Mouse (Mus musculus): ENCODE measurements at regions not wholly inside any gene's neighbourhood (a gene's known extent, or its start where the extent isn't known, plus 50 kb on each side); places are given as distances from the start of the nearest gene placed in this dataset.

GRCm38 (mm10) chr13:99611715-99612494, 95.6 kb upstream of the Map1b start:
- TF ChIP-seq GATA1 (IDR thresholded peaks at IDR 0.05; ENCODE audit: low read length) (no peak), TAL1 (IDR thresholded peaks at IDR 0.05; ENCODE audit: low read length) (no peak)
